Mouse (Mus musculus): ENCODE data around the gene Gp1ba. TPM values are rescaled to one million over a fixed set of nuclear protein-coding genes. Genes with fewer than 3 reads are reported as not detected.

Gene Gp1ba
- total and polyA plus RNA-seq, 2 experiments from 2014 or later: 0.16 TPM; not detected in 1

GRCm38 (mm10) chr11:70688372-70688771, 49.5 kb downstream of the Gp1ba start:
- H3K4me1 ChIP-seq (ENCODE audit: insufficient read depth, low read length): peaks cover 14% of the 10 kb centered on the region
- H3K9ac ChIP-seq (replicated peaks; ENCODE audit: low read length, poor library complexity, severe bottlenecking): peak overlapping the region; percentile 89
- DNase-seq (ENCODE audit: low spot score) (peak; percentile 9), ATAC-seq (ENCODE audit: low FRiP score) (no peak)
- 9% methylated on average over 8 of the region's 8 CpGs for WGBS
- peak overlapping the region; percentile 76 for H3K4me3 ChIP-seq (ENCODE audit: low read depth, low read length)
- H3K4me2 ChIP-seq (ENCODE audit: low read depth, low read length, poor library complexity, severe bottlenecking): peak overlapping the region; percentile 59
- H3K27ac ChIP-seq (ENCODE audit: low read depth, low read length): peak overlapping the region; percentile 80
- H3K9me3 ChIP-seq (ENCODE audit: low read length): no peaks in the 10 kb centered on the region
- H3K36me3 ChIP-seq (ENCODE audit: insufficient read depth, low read length): peaks cover 11% of the 10 kb centered on the region
- no peaks in the 10 kb centered on the region for H3K27me3 ChIP-seq (ENCODE audit: insufficient read depth, low read length)
- no peak for TF ChIP-seq CTCF (IDR thresholded peaks at IDR 0.05)

GRCm38 (mm10) chr11:70689578-70689977, 50.7 kb downstream of the Gp1ba start:
- H3K4me3 ChIP-seq (ENCODE audit: low read depth, low read length): no peak overlapping the region
- no peak overlapping the region for H3K27ac ChIP-seq (ENCODE audit: low read depth, low read length)
- ATAC-seq (ENCODE audit: low FRiP score) (no peak), DNase-seq (ENCODE audit: low spot score) (no peak)
- peaks cover 14% of the 10 kb centered on the region for H3K4me1 ChIP-seq (ENCODE audit: insufficient read depth, low read length)
- H3K27me3 ChIP-seq (ENCODE audit: insufficient read depth, low read length): no peaks in the 10 kb centered on the region
- no peak overlapping the region for H3K4me2 ChIP-seq (ENCODE audit: low read depth, low read length, poor library complexity, severe bottlenecking)
- no peaks in the 10 kb centered on the region for H3K9me3 ChIP-seq (ENCODE audit: low read length)
- TF ChIP-seq CTCF (IDR thresholded peaks at IDR 0.05): no peak
- 53% methylated on average over 4 of the region's 4 CpGs for WGBS
- peaks cover under 1% of the 10 kb centered on the region; the same call in 1 of the 2 replicates for H3K36me3 ChIP-seq (ENCODE audit: insufficient read depth, low read length)
- no peak overlapping the region for H3K9ac ChIP-seq (replicated peaks; ENCODE audit: low read length, poor library complexity, severe bottlenecking)

Other genes starting within 250 kb of the Gp1ba start
- 35.6 and 55.1 TPM in 2 replicates for gene Pelp1, start 229.1 kb upstream of the Gp1ba start, total RNA-seq (2014; rRNA removed)
- gene Pelp1, start 229.1 kb upstream of the Gp1ba start, polyA plus RNA-seq (2015; fragmentation: Nextera tagmentation; extraction: Ambion mirVana): 28.0 and 28.3 TPM in 2 replicates
- gene Arrb2, start 206.5 kb upstream of the Gp1ba start, total RNA-seq (2014; rRNA removed): 99.9 and 119 TPM in 2 replicates
- 55.0 and 55.6 TPM in 2 replicates for gene Arrb2, start 206.5 kb upstream of the Gp1ba start, polyA plus RNA-seq (2015; fragmentation: Nextera tagmentation; extraction: Ambion mirVana)
- gene Med11, start 187.2 kb upstream of the Gp1ba start, total RNA-seq (2014; rRNA removed): 23.7 and 30.1 TPM in 2 replicates
- gene Med11, start 187.2 kb upstream of the Gp1ba start, polyA plus RNA-seq (2015; fragmentation: Nextera tagmentation; extraction: Ambion mirVana): 28.2 and 36.8 TPM in 2 replicates
- 0.44 and 0.71 TPM in 2 replicates for gene Zmynd15, start 179.7 kb upstream of the Gp1ba start, total RNA-seq (2014; rRNA removed)
- 0.47 and 0.70 TPM in 2 replicates for gene Zmynd15, start 179.7 kb upstream of the Gp1ba start, polyA plus RNA-seq (2015; fragmentation: Nextera tagmentation; extraction: Ambion mirVana)
- 1.2 and 1.9 TPM in 2 replicates for gene Cxcl16, start 179.1 kb upstream of the Gp1ba start, total RNA-seq (2014; rRNA removed)
- gene Cxcl16, start 179.1 kb upstream of the Gp1ba start, polyA plus RNA-seq (2015; fragmentation: Nextera tagmentation; extraction: Ambion mirVana): 3.1 and 3.2 TPM in 2 replicates
- 7.4 and 12.1 TPM in 2 replicates for gene Tm4sf5, start 133.9 kb upstream of the Gp1ba start, total RNA-seq (2014; rRNA removed)
- gene Tm4sf5, start 133.9 kb upstream of the Gp1ba start, polyA plus RNA-seq (2015; fragmentation: Nextera tagmentation; extraction: Ambion mirVana): 18.8 and 19.8 TPM in 2 replicates
- not detected in 2 replicates for gene Vmo1, start 124.5 kb upstream of the Gp1ba start, total RNA-seq (2014; rRNA removed)
- gene Vmo1, start 124.5 kb upstream of the Gp1ba start, polyA plus RNA-seq (2015; fragmentation: Nextera tagmentation; extraction: Ambion mirVana): 0.53 and 0.65 TPM in 2 replicates
- not detected in 2 replicates for gene Gltpd2, start 119.9 kb upstream of the Gp1ba start, total RNA-seq (2014; rRNA removed)
- 0.21 and 0.25 TPM in 2 replicates for gene Gltpd2, start 119.9 kb upstream of the Gp1ba start, polyA plus RNA-seq (2015; fragmentation: Nextera tagmentation; extraction: Ambion mirVana)
- gene Psmb6, start 113.8 kb upstream of the Gp1ba start, total RNA-seq (2014; rRNA removed): 455 and 493 TPM in 2 replicates
- 818 and 874 TPM in 2 replicates for gene Psmb6, start 113.8 kb upstream of the Gp1ba start, polyA plus RNA-seq (2015; fragmentation: Nextera tagmentation; extraction: Ambion mirVana)
- not detected in 2 replicates for gene Gm40193, start 106.2 kb upstream of the Gp1ba start, total RNA-seq (2014; rRNA removed)
- gene Gm40193, start 106.2 kb upstream of the Gp1ba start, polyA plus RNA-seq (2015; fragmentation: Nextera tagmentation; extraction: Ambion mirVana): not detected in 2 replicates
- 46.8 and 71.5 TPM in 2 replicates for gene Pld2, start 99.1 kb upstream of the Gp1ba start, total RNA-seq (2014; rRNA removed)
- 18.0 and 19.4 TPM in 2 replicates for gene Pld2, start 99.1 kb upstream of the Gp1ba start, polyA plus RNA-seq (2015; fragmentation: Nextera tagmentation; extraction: Ambion mirVana)
- gene Mink1, start 76.2 kb upstream of the Gp1ba start, total RNA-seq (2014; rRNA removed): 80.9 and 82.1 TPM in 2 replicates
- 15.6 and 17.1 TPM in 2 replicates for gene Mink1, start 76.2 kb upstream of the Gp1ba start, polyA plus RNA-seq (2015; fragmentation: Nextera tagmentation; extraction: Ambion mirVana)
- not detected in 2 replicates for gene 4930544D05Rik, start 23.3 kb upstream of the Gp1ba start, total RNA-seq (2014; rRNA removed)
- gene 4930544D05Rik, start 23.3 kb upstream of the Gp1ba start, polyA plus RNA-seq (2015; fragmentation: Nextera tagmentation; extraction: Ambion mirVana): not detected in 2 replicates
- not detected in 2 replicates for gene Chrne, start 19.9 kb upstream of the Gp1ba start, total RNA-seq (2014; rRNA removed)
- 0.78 and 1.1 TPM in 2 replicates for gene Chrne, start 19.9 kb upstream of the Gp1ba start, polyA plus RNA-seq (2015; fragmentation: Nextera tagmentation; extraction: Ambion mirVana)
- gene Rnf167, start 8.1 kb downstream of the Gp1ba start, total RNA-seq (2014; rRNA removed): 69.1 and 74.4 TPM in 2 replicates
- gene Rnf167, start 8.1 kb downstream of the Gp1ba start, polyA plus RNA-seq (2015; fragmentation: Nextera tagmentation; extraction: Ambion mirVana): 95.8 and 97.2 TPM in 2 replicates
- 140 and 159 TPM in 2 replicates for gene Slc25a11, start 8.4 kb downstream of the Gp1ba start, total RNA-seq (2014; rRNA removed)
- gene Slc25a11, start 8.4 kb downstream of the Gp1ba start, polyA plus RNA-seq (2015; fragmentation: Nextera tagmentation; extraction: Ambion mirVana): 160 and 176 TPM in 2 replicates
- gene Pfn1, start 15.5 kb downstream of the Gp1ba start, total RNA-seq (2014; rRNA removed): 438 and 486 TPM in 2 replicates
- 600 and 608 TPM in 2 replicates for gene Pfn1, start 15.5 kb downstream of the Gp1ba start, polyA plus RNA-seq (2015; fragmentation: Nextera tagmentation; extraction: Ambion mirVana)
- 7.2 and 9.9 TPM in 2 replicates for gene Eno3, start 18.1 kb downstream of the Gp1ba start, total RNA-seq (2014; rRNA removed)
- gene Eno3, start 18.1 kb downstream of the Gp1ba start, polyA plus RNA-seq (2015; fragmentation: Nextera tagmentation; extraction: Ambion mirVana): 5.8 and 7.6 TPM in 2 replicates
- 41.9 and 45.3 TPM in 2 replicates for gene Spag7, start 30.3 kb downstream of the Gp1ba start, total RNA-seq (2014; rRNA removed)
- gene Spag7, start 30.3 kb downstream of the Gp1ba start, polyA plus RNA-seq (2015; fragmentation: Nextera tagmentation; extraction: Ambion mirVana): 125 and 131 TPM in 2 replicates
- gene Camta2, start 49.0 kb downstream of the Gp1ba start, total RNA-seq (2014; rRNA removed): 20.3 and 24.0 TPM in 2 replicates
- 23.6 and 24.5 TPM in 2 replicates for gene Camta2, start 49.0 kb downstream of the Gp1ba start, polyA plus RNA-seq (2015; fragmentation: Nextera tagmentation; extraction: Ambion mirVana)
- gene Inca1, start 61.0 kb downstream of the Gp1ba start, total RNA-seq (2014; rRNA removed): 1.7 and 4.8 TPM in 2 replicates
- 2.1 and 2.2 TPM in 2 replicates for gene Inca1, start 61.0 kb downstream of the Gp1ba start, polyA plus RNA-seq (2015; fragmentation: Nextera tagmentation; extraction: Ambion mirVana)
- gene Kif1c, start 61.4 kb downstream of the Gp1ba start, total RNA-seq (2014; rRNA removed): 30.9 and 31.7 TPM in 2 replicates
- 1.6 and 1.9 TPM in 2 replicates for gene Kif1c, start 61.4 kb downstream of the Gp1ba start, polyA plus RNA-seq (2015; fragmentation: Nextera tagmentation; extraction: Ambion mirVana)
- gene Zfp3, start 125.1 kb downstream of the Gp1ba start, total RNA-seq (2014; rRNA removed): 8.7 and 10.0 TPM in 2 replicates
- 9.7 and 10.3 TPM in 2 replicates for gene Zfp3, start 125.1 kb downstream of the Gp1ba start, polyA plus RNA-seq (2015; fragmentation: Nextera tagmentation; extraction: Ambion mirVana)
- gene Scimp, start 173.5 kb downstream of the Gp1ba start, total RNA-seq (2014; rRNA removed): not detected in 2 replicates
- not detected in 2 replicates for gene Scimp, start 173.5 kb downstream of the Gp1ba start, polyA plus RNA-seq (2015; fragmentation: Nextera tagmentation; extraction: Ambion mirVana)
- gene Rabep1, start 205.7 kb downstream of the Gp1ba start, total RNA-seq (2014; rRNA removed): 66.4 and 98.4 TPM in 2 replicates
- 102 and 116 TPM in 2 replicates for gene Rabep1, start 205.7 kb downstream of the Gp1ba start, polyA plus RNA-seq (2015; fragmentation: Nextera tagmentation; extraction: Ambion mirVana)